Mouse (Mus musculus): Measurements from ENCODE around the gene Ly6g6c.

DNA sequence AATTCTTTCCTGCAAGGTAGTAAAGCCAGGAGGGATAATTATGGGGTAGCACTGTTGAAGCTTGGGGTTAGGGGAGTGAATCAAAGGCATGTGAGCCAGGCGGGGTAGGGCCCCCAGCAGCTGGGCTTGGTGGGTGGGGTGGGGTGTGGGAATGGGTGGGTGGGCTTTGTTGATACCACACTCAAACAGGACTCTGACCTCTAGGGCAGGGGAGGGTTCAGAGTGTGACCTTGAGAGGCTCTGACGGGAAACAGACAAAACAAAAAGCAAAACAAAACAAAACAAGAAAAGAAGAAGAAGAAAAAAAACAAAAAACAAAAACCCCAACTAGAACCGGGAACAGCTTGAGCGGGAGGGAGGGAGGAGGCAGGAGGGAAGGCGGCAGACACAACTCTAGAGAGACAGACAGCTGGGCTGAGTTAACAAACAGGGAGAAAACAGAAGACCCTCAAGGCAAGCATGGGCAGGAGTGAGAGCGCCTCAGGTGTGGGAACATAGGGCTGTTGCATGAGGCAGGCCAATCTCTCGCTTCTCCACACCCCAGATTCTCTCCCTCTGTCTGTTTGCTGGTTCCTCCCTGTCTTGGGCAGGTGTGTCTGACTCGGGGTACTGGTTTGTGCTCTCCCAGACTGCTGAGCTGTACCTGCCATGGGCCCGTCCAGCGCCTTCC lies 11.5 kb downstream of the Ly6g6c start, which contains the start of gene Ly6g6e:
- TF ChIP-seq POLR2A (IDR thresholded peaks at IDR 0.05; ENCODE audit: insufficient read depth, low read depth, low read length), result no peak
- TF ChIP-seq CTCF (IDR thresholded peaks at IDR 0.05; ENCODE audit: insufficient read depth, low read depth, low read length), result no peak
